Mouse (Mus musculus) cerebellum, adult 2 months (tissue): Measurements from ENCODE around the gene Fam8a1. TPM values are rescaled to one million over a fixed set of nuclear protein-coding genes. Genes with fewer than 3 reads are reported as not detected.

ENCODE experiments used
- DNase-seq, 2 experiments: peaks; one replicate each; pipeline ENCODE4 v3.0.0; 2021
- H3K27ac ChIP-seq: fragments of 200-500 bp; 2 replicates; pipeline ENCODE4 v1.5.1; 2012; ENCODE audit warnings: low read length, control low read depth, inconsistent platforms; ENCODE audit not compliant: insufficient read depth
- H3K27me3 ChIP-seq: fragments of 200-500 bp; 2 replicates; pipeline ENCODE4 v1.6.1; 2012; ENCODE audit warnings: inconsistent platforms, mild to moderate bottlenecking, low read length, moderate library complexity; ENCODE audit not compliant: control insufficient read depth, insufficient read depth
- H3K4me1 ChIP-seq: fragments of 200-500 bp; 2 replicates; pipeline ENCODE4 v1.6.1; 2011; ENCODE audit warnings: low read length; ENCODE audit not compliant: control insufficient read depth, insufficient read depth
- H3K4me3 ChIP-seq: fragments of 200-500 bp; replicated peaks from 2 replicates; pipeline ENCODE3; 2011; ENCODE audit warnings: mild to moderate bottlenecking, low read depth, low read length, control low read depth; ENCODE audit not compliant: insufficient read depth
- CTCF ChIP-seq: fragments of 200-500 bp; IDR thresholded peaks from 2 replicates; pipeline ENCODE4 v1.5.1; 2011; ENCODE audit warnings: low read depth, mild to moderate bottlenecking, control low read depth, low read length, moderate library complexity, borderline replicate concordance; ENCODE audit not compliant: insufficient read depth
- POLR2A ChIP-seq: fragments of 200-500 bp; IDR thresholded peaks from 2 replicates; pipeline ENCODE4 v1.6.1; 2011; ENCODE audit warnings: low read length, control low read depth, borderline replicate concordance; ENCODE audit not compliant: insufficient read depth
- WGBS: fragments of 180-500 bp; shearing (Covaris S2); methylation state at CpG from one replicate; pipeline ENCODE4 v1.1.7; 2018; 5-methylcytosine and 5-hydroxymethylcytosine counted together
- polyA plus RNA-seq: library from polyadenylated mRNA; depleted of rRNA; stranded (reverse); fragments of >200 nt; gene quantifications from 2 replicates; pipeline ENCODE4 v1.2.3, GENCODE M21; 2012; rRNA removed

Fam8a1 gene
- 38.7 and 41.9 TPM in 2 replicates for polyA plus RNA-seq

GRCm38 (mm10) chr13:46669048-46669619, at the start of gene Fam8a1:
TSS of gene Fam8a1 (plus strand) at chr13:46669522.
- peak; percentile 88 to 94 for DNase-seq
- peak within 1 kb of the TSS; percentile 99 for H3K4me3 ChIP-seq
- H3K27ac ChIP-seq: peak within 1 kb of the TSS; percentile 98
- TF ChIP-seq POLR2A (peak; percentile 73), CTCF (no peak)
- WGBS: under 1% methylated on average over 44 of the region's 46 CpGs
- no peaks in the 10 kb centered on the region for H3K27me3 ChIP-seq
- H3K4me1 ChIP-seq: peaks cover 3% of the 10 kb centered on the region; the same call in 1 of the 2 replicates

- 36% methylated on average over 11 of the region's 11 CpGs for WGBS
- Histone ChIP-seq H3K27ac (no peak overlapping the region), H3K4me3 (no peak overlapping the region), H3K27me3 (no peaks in the 10 kb centered on the region), H3K4me1 (no peaks in the 10 kb centered on the region)
- TF ChIP-seq CTCF (no peak), POLR2A (no peak)
- DNase-seq: no peak
Measured at GRCm38 (mm10) chr13:46619633-46620032, 49.7 kb upstream of the Fam8a1 start.

GRCm38 (mm10) chr13:46620964-46621757, 48.2 kb upstream of the Fam8a1 start:
- Histone ChIP-seq H3K27me3 (no peaks in the 10 kb centered on the region), H3K4me3 (no peak overlapping the region), H3K4me1 (no peaks in the 10 kb centered on the region), H3K27ac (no peak overlapping the region)
- TF ChIP-seq POLR2A: no peak
- TF ChIP-seq CTCF: no peak
- DNase-seq: no peak
- 94% methylated on average over 7 of the region's 7 CpGs for WGBS

DNA sequence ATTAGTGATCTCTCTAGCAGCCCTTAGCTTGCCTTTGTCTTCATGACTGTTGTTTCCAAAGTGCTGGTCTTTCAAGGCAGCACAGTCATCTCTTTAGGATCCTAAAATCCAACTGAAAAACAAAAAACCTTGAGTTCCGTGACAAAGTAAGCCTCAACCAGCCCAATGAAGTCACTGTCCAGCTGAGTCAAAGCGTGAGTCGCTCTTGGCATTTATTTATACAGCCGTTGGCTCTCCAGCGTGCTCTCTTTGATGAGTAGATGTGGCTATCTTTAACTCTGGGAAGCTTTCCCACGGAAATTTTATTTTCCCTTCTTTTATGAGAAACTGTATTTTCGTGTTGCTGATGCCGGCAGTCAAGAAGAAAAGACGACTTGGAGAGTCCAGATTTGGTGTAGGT, 42.7 kb upstream of the Fam8a1 start:
- H3K27me3 ChIP-seq: no peaks in the 10 kb centered on the region
- WGBS: 83% methylated on average over 9 of the region's 9 CpGs
- no peak overlapping the region for H3K27ac ChIP-seq
- H3K4me1 ChIP-seq: no peaks in the 10 kb centered on the region
- TF ChIP-seq CTCF (no peak), POLR2A (no peak)
- H3K4me3 ChIP-seq: no peak overlapping the region
- DNase-seq: no peak

DNA sequence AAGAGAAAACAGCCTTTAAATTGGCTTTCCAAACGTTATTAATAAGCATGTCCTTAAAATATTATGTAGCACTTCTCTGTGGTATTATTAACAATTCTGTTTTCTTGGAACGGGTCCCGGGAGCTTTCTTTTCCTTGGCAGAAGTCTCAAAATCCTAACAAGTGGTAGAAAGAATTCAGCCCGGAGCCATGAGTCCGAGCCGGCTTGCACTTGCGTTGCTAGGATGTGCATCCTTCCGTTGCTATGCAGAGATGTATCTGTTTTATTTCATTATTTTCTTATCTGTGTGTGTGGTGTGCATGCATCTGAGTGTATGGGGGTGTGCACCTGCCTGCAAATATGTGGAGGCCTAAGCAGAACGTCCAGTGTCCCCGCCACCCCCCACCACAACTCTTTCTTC, 41.5 kb upstream of the Fam8a1 start:
- peak in 1 of 2 experiments; percentile 26 for DNase-seq
- Histone ChIP-seq H3K4me3 (no peak overlapping the region), H3K27me3 (no peaks in the 10 kb centered on the region), H3K27ac (no peak overlapping the region), H3K4me1 (no peaks in the 10 kb centered on the region)
- WGBS: 27% methylated on average over 10 of the region's 10 CpGs
- TF ChIP-seq CTCF (no peak), POLR2A (no peak)

GRCm38 (mm10) chr13:46629391-46629790, 39.9 kb upstream of the Fam8a1 start:
- TF ChIP-seq CTCF (no peak), POLR2A (no peak)
- Histone ChIP-seq H3K27me3 (no peaks in the 10 kb centered on the region), H3K4me1 (no peaks in the 10 kb centered on the region), H3K27ac (no peak overlapping the region), H3K4me3 (no peak overlapping the region)
- WGBS: 94% methylated on average over 6 of the region's 6 CpGs
- DNase-seq: no peak

- TF ChIP-seq CTCF (no peak), POLR2A (no peak)
- H3K4me3 ChIP-seq: no peak overlapping the region
- H3K4me1 ChIP-seq: no peaks in the 10 kb centered on the region
- DNase-seq: no peak
- H3K27ac ChIP-seq: no peak overlapping the region
- 77% methylated on average over 4 of the region's 4 CpGs for WGBS
- H3K27me3 ChIP-seq: no peaks in the 10 kb centered on the region
Measured at GRCm38 (mm10) chr13:46632796-46633195, 36.5 kb upstream of the Fam8a1 start.

DNA sequence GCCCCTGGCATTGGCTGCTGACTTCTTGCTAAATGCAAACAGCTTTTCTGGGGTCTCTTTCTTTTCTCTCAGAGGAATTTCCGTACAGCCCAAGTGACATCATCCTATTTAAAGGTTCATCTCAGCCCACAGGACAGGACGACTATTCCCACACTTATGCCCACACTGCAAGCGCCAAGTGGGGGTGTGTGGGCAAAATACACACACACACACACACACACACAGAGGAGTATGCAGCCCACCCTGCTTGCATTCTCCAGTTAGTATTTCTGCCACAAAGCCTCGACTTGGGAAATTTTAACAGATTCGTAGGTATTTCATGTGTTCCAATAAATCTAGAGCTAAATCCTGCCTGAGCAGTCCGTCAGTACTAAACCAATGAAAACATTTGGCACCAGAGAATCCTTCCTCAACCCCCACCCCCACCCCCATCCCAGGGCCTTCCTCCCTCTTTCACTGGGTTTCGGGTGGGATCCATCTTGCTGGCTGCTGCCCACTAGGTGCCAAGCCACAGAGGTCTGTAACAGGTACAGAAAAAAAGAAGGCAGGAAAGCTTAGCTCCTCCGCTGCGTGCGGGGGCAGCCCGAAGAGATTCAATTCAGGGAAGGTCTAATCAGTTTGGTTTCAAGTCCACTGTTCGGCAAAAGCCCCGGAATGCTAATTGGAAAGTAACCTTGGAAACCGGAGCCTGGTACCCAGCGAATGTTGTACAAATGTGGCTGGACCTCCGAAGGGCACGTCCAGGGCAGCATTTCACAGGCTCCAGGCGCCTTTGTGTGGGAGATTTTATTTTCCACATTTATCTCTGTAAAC, 35.8 kb upstream of the Fam8a1 start:
- peak in 1 of 2 experiments; percentile 32 for DNase-seq
- no peaks in the 10 kb centered on the region for H3K4me1 ChIP-seq
- TF ChIP-seq CTCF (no peak), POLR2A (no peak)
- H3K27me3 ChIP-seq: no peaks in the 10 kb centered on the region
- H3K27ac ChIP-seq: peak overlapping the region; percentile 56; the same call in 1 of the 2 replicates
- no peak overlapping the region for H3K4me3 ChIP-seq
- 37% methylated on average over 18 of the region's 18 CpGs for WGBS
